Mouse (Mus musculus) WW6 (cell line): Measurements from ENCODE around the gene Golt1b.
A peak's percentile ranks its signal among the peaks of the same experiment; 100 is the strongest.
"Not testable (repeated sequence)": the region's sequence is repeated elsewhere in the genome, so short reads cannot be mapped to it uniquely, and the experiment has no call there.

Experiments used
- DNase-seq: peaks from one replicate; pipeline ENCODE4 v3.0.0-alpha.2; 2013; ENCODE audit warnings: low read depth, low spot score

Gene Golt1b

DNA sequence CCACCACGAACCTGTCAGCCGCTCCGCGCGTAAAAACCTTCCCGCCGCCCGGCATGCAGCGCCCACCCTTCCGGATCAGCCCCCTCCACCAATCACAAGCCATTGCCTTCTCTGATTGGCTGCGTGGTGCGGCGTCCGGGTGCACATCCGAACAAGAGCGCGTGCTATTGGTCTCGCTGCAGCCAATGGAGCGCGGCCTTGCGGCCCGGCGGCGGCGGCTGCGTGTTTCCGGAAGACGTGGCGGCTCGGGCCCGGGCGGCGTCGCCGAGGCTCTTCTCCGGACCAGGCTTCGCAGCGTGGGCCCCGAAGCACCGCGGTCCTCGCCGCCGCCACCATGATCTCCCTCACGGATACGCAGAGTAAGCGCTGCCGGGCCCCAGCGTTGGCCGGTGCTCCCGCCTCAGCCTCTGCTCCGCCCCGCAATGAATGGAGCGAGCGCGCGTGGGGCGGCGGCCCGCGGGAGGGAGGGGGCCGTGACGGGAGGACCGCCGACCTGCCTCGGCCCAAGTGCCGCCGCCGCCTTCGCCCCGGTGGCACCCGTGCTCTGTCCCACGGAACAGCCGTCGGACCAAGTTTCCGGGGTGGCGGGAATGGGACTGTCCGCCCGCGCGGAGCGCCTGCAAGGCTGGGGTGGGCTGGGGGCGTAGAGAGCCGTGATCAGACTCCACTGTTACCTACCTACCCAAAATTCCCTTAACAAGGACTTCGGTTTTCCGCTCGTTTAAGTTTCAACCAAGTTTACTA lies at the start of gene Golt1b, which contains the start of gene Recql:
TSS of gene Golt1b (plus strand) at position 211 of the 744 bp plus-strand sequence.
TSS of gene Recql (minus strand) at position 77 of the 744 bp plus-strand sequence.
- peak; percentile 94 for DNase-seq

DNA sequence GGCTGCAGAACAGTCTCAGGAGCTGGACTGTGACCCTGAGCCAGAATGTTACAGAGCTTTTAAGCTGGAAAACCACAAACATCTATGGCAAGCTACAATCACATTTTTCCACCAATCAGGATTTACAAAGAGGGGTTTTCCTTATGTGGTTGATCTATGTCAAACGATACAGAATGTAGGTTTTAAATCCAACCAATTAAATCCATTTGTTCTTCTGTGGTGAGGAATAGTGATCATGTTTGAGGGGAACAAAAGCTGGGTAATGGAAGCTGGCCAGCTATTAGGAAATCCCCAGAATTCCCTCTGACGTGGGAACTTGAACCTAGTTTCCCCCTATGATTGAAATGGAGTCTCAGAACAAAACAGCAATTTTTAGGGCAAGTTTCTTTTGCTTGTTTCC lies 48.1 kb upstream of the Golt1b start:
- no peak for DNase-seq

DNA sequence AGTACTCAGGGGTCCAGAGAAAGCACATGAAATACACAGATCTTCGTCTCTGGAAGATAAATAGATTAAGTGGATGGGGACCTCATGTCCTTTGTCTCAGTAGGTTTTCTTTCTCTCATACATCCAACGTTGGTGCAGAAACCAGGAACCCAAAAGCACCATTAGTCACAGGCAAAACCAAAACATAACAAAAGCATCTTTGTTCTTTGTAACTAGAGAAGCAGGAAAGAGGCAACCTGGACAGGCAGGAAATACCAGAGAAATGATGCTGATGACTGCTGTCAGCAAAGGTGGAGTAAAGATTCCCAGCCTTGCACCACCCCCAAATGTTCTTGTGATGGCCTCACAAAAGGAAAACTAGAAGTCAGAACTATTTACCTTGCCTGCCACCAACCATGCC lies 47.4 kb upstream of the Golt1b start:
- DNase-seq, result no peak

DNA sequence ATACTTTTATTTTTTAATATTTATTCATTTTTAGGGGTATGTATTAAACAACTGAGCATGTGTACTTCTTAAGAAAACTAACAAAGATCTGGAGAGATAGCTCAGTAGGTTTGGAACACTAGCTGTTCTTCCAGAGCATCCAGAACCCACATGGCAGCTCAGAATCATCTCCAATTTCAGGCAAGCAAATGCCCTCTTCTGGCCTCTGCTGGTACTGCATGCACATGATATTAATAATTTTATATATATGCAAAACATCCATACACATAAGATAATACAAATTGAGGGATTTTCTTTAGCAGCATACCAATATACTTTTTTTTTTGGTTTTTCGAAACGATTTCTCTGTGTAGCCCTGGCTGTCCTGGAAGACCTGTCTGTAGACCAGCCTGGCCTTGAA lies 43.5 kb upstream of the Golt1b start:
- no peak for DNase-seq

DNA sequence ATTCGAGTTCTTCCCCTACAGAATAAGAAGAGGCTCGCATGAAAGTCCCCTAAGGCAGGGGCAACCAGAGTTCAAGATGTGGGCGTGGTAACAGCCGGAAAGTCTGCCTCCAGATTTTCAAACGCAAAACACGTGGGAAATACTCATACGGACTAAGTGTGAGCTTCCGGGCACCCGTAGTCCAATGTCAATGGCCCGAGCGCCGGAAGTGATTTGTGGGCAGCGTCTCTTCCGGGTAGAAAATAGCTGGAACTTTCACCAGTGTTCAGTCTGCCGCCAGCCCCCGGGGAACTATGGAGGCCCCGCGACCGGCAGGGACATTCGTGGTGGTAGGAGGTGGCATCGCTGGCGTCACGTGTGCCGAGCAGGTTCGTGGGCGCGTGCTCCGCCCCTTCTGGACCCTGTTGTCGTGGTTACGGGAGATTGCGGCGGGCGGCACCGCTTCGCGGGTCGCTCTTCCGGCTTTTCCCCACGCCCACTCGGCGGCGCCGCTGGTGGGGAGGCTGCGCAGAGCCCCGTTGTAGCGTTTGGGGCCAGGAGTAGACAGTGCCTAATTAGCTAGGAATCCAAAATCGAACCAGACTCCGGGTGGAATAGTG lies 41.5 kb upstream of the Golt1b start, which contains the start of gene Pyroxd1:
TSS of gene Pyroxd1 (plus strand) at position 215 of the 599 bp plus-strand sequence.
- peak; percentile 94 for DNase-seq

DNA sequence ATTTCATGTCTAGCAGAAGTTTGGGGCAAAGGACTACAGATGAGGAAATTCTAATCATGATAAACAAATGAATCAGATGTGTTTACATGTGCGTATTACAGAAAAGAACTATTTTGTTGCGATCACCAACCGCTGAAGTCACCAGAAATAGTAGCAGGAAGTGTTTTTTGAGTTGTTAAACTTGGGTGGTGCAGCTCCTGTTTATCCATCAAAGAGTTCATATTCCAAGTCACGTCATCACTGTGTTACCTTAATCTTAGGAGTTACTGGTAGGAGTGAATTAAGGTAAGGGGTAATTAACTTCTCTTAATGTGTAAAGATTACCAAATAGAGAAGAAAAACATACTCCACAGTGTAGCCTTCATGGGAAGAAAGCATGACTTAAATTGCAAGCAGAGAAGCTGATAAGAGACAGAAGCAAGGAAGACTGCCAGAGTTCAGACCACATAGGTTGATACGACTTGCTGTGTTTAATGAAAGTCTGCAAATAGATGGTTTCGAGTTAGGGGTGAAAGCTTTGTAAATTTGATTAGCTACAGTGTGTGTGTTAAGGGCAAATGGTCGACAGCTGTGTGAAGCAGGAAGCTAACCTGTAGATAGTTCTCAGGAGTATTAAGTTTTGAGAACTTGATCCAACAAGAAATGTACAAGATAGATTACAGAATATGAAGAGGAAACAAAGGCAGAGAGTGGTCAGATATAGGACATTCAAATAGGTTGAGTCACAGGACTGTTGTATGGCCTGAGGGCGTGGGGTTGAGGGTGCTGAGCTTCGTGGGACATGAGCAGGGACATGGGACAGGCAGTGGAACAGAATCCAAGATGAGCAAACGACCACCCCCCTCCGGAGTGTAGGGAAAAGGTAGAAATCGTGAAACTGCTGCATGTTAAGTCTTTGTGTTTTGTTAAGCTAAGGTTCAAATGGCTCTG lies 40.6 kb upstream of the Golt1b start:
- no peak for DNase-seq

DNA sequence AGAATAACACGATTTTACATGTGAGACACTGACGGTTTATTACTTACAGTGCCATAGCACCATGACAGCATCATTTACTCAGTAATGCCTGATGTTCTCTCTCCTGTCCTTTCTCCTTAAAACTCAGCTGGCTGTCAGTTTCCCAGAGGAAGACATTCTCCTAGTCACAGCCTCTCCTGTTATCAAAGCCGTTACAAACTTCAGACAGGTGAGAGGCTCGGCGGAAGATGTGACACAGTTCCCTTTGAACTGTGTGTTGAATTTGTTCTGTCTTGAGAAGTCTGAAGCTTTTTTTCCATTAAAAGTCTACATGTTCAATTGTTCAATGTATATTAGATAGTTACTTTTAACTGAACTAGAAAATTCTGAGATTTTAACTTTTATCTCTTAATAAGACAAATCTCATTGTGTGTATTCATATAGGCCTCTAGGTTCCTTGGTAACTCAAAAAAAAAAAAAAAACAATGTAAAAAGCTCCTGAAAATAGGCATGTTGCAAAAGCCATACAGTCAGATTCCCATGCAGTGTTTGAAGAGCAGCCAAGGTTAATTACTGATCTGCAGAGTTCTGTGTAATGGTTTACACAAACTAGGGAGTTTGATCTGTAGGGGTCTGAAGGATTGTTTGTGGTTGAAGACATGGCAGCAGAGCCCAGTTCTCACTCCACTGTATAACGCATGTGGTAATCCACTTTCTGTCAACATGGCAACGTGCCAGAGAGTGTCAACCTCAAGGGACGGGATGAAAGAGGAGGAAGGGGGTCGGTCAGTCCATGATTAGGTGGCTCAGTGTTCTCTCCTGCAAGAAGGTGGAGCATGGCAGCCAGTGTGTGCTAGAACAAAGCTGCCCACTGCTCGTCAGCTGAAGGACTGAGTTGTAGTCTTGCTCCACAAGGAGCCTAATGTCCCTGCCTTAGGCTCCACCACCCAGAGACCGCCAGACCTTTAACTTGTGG lies 39.3 kb upstream of the Golt1b start:
- no peak for DNase-seq

DNA sequence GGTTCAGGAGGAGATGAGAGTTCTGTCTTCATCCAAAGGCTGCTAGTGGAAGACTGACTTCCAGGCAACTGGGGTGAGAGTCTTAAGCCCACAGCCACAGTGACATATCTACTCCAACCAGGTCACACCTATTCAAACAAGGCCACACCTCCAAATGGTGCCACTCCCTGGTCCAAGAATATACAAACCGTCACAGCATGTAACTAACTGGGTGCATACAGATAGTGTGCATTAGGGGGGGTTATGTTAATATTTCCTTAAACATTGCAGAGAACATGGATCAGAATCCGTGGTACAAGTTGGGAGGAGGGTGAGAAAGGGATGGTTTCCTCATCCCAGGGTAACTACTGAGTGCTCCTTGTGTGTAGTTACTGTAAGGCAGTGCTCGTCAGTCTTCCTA lies 34.9 kb upstream of the Golt1b start:
- DNase-seq, result not testable (repeated sequence)

DNA sequence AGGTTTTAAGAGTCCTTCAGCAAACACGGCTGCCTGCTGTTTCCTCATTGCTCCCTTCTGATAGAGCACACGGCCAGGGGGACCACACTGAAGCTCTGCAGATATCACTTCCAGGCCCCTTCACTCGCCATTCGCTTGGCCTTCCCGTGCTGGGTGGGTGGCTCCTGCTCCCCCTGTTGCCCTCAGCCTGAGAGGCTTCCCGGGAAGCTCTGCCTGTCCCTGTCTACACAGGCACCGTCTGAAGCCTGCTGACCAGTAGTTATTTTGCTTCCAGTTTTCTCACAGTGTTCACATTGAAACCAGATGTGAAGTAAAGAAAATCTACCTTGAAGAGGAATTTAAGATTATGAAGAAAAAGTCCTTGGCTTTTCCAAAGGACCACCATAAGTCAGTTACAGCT lies 29.9 kb upstream of the Golt1b start:
- no peak for DNase-seq

DNA sequence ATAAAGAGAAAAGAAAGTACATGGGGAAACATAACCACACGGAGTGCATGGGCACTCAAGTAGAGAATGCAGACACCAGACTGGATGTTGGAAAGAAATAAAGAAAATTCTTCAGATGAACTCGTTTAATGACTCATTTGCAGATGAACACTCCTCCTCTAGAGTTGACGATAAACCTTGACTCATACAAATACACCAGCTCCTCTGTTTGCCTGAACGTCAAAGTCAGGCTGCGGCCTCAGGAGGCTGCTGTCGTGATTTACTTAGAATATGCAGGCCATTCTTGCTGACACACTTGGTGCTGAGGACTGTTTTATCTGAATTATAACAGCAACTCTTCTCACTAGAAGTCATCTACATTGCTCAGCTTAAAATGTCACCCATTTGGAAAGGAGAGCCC lies 25.0 kb upstream of the Golt1b start:
- no peak for DNase-seq

DNA sequence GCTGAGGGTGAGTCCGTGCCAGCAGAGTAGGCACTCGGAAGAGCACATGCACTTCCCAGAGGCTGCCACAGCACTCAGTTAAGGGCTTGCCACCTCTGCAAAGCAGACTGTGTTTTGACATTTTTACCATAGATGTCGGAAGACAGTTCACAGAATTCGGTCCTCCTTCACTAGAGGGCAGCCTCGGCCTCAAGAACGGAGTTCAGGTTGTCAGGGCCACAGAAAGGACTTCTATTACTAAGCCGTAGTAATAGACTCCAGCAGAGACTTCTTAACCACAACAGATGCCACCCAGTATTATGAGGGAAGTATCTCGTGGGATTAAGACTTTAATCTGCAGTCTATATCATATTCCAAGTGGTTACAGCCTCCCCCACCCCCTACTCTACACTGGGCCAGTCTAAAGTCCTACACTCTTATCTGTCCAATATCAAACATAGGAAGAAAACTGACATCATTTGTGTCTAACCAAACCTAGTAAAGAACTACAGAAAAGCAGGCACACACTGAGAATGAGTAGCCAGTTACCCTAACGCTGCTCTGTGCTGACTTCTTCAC lies 23.9 kb upstream of the Golt1b start:
- DNase-seq, result no peak

DNA sequence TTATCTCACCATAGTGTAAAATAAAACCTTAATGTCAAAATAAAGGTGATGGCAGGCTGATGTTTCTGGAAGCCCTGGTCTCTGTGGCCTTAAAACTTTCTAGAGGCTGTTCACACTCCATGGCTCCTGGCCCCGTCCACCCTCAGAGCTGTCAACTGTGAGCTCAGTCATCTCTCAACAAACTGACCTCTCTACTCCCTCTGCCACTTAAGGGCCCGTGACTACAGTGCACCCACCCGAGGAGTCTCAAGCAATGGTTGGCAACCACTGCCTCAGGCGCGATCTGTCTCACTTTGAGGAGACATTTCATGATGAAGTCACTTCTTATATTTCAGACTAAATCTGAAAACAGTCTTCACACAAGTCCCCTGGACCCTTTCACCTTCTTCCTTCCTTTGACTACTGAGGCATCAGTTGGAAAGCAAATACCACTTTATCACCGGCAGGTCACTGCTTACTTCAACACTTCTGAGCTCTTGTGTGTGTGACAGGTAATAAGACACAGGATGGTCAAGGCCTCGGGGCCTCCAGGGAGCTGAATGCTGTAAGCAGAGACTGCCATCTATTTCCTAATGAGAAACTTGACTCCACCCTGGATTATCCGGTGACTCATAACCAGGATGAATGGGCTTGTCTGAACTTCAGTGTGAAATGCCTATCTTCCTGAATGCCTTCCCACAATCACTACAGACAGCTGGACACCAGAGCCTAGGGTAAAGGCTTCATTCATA lies 21.1 kb upstream of the Golt1b start:
- no peak for DNase-seq

DNA sequence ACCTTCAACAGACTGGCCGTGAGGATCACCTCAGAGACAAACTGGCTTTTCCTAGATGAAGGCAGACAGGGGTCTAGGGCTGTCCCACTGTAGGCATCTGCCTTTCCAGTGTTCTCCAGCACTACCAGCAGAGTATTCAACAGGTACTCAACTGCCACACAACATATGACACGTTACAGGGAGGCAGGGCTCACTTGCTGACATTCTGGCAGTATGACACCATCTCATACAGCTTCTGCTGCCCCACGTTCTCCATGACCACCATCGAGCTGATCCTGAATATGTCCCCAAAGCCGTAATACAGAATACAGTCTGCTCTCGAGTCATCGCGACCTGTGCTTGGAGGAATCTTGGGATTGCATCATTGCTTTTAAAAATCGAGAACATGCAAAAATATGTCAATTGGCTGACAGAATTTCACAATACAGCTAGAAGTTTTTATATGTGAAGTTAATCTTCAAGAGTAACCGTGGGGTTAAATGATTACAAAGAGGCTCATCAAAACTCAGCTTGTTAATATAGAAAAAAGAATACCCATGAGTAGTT lies 20.5 kb upstream of the Golt1b start:
- DNase-seq, result no peak

DNA sequence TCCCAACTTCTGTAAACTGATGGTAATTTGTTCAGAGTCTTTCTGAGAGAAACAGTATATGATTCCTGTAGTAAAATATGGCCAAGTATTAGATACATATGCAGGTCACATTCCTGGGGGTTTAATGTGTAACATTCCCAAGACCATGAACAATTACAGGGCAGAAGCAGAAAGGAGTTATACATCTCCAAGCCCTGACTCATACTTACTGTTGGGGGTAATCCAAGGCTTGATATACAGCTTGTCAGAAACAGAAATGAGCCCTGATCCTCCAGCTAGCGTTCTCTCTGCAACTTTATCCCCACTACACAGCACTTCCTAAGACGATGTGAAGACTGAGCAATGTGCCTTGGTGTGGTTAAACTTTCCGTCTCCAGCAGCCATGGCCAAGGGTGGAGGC lies 19.5 kb upstream of the Golt1b start:
- no peak for DNase-seq

DNA sequence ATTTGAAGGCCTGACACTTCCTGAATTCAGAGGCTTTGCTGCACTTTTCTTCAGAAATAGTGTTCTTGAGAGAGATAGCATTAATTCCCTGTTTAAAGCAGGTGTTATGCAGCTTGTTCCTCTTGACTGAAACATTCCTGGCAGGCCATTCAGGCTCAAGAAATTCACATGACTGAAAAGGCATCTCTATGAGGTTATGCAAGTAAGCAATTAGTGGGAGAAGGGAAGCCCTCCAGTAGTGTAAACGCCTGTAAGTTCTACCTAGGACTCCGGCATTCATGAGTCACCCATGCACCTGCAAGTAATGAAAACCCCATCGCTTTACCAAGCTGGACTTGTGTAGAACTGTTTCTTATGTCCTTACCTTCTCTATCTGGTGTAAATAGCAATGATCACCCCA lies 17.5 kb upstream of the Golt1b start:
- no peak for DNase-seq

DNA sequence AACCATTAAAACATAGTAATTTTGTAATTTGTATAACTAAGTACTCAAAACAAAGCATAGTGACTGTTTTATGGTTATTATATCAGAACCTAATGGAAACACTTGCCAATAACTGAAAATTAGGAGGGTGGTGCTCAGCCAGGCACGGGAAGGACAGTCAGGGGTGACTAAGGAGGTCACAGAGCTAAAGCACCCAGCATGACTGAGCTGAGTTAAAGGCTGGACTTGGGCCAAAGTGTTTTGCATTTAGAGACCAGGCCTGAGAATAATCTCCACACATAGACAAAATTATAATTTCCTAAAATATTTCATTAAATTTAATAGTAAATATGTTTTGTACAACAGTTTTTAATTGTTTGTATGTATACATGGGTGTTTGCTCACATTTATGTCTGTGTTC lies 9.9 kb upstream of the Golt1b start:
- no peak for DNase-seq

DNA sequence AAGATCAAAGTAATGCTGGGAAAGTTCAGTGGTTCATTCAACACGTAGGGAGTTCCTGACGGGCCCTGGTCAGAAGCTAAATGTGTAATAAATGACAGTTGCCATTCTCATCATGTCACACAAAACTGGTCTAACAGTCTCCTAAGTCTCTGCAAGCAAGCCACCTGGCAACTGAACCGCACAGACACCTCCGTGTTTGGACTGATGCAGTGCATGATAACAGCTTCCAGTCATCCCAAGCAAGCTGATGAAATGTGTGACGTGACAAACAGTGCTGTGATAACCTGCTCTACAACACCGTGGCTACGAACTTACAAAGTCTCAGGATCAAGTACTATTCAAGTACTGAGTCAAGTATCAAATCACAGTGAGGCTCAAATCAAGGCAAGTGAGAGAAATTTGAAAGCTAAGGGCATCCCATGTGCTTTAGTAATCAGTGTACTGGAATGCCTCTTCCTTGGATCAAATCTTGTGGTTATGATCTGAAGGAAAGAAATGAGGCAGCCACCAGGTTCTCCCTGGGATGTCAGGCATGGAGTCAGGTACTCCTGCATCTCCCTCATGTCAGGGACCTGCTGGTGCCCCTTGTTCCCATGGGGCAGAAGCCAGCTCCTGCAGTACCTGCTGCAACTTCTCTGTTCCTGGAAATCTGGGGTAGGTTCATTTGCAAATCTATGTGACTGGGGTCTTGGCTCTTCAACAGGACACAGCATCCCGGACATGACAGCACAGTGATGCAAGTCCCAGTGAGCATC lies 8.3 kb upstream of the Golt1b start:
- DNase-seq, result no peak

DNA sequence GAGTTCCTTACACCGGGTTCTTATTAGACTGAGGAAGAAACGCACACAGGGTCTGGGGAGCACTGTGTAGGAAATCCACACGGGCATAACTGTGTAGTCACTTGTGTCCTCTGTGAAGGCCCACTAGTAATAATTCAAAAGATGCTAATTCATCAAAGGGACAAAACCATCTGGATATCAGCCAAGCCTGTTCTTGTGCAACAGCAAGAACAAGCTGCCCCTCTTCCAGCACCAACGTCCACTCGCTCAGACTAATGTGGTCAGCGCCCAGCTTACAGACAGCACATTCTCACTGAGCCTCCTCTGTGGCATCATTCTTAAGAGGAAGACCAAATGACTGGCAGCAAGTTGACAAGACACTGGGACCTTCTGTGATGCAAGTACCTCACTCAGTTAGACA lies 7.1 kb upstream of the Golt1b start:
- no peak for DNase-seq

DNA sequence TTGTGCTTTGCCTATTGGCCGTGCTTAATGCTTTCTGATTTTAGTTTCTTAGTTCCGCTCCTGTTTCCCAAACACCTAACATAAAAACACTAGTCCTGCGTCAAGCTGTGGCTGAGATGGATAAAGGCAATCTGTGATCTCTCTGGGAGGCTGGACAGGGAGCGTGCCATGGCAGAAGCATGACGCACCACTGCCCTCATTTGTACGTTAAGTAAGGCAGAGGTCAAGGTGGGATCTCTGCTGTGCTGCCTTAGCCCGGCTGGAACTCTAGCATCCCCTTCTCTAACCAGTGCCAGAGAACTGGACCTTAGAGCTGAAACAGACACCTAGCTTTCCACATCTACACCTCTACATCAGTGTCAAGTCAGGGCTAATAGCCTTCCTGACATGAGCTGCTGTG lies 5.4 kb upstream of the Golt1b start:
- DNase-seq, result no peak
